ENCODE assay signal across 1 mouse cellular context in the genomic region with DNA sequence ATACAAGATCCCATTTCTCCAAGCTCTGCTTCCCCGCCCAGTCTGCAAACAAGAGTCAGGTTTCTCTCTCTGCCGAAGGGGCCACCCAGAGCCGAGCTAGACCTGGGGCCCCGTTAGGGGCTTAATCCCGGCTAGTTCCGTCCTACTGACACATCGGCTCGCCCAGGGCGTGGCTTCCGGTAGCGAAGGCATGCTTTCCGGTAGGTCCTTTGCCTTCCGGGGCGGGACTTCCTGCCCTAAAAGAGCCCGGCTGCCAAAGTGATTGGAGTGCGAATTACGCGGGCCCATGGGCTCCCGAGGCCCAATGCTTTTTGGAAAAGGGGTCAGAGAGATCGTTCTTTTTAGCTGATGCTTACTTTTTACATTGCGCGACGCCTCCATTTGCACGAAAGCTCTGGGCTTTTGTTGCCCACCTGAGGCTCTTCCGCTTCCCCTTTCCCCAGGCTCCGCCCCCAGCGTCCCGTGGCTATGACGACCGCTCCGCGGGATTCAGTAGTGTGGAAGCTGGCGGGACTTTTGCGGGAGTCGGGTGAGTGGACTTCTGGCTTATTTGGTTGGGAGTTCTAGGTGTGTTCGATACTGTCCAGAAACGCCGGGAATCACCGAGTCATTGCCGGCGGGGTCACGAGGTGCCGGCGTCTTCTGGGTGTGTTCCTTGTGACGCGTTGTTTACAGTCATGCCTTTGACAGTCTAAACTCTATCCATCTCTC.
TF ChIP-seq lines count a peak whose summit lies in the region.

Gene Stk11ip (plus strand): TSS at position 209 of the 711 bp plus-strand sequence.

TF ChIP-seq in CH12.LX, 34 proteins besides CTCF, POLR2A, EP300 and RAD21 (continued from another document):
- TF ChIP-seq KAT2A (IDR thresholded peaks at IDR 0.05; ENCODE audit: insufficient replicate concordance, low read length) (peak; percentile 77; the same call in 1 of the 2 replicates), UBTF (IDR thresholded peaks at IDR 0.05; ENCODE audit: low read depth, low read length) (no peak), E2F4 (IDR thresholded peaks at IDR 0.05; ENCODE audit: insufficient replicate concordance, low read depth, low read length) (0 out of 2 replicates have a peak, but pooled peaks have one; percentile 71), CHD1 (IDR thresholded peaks at IDR 0.05; ENCODE audit: low read depth, low read length) (no peak), SIN3A (IDR thresholded peaks at IDR 0.05; ENCODE audit: low read length) (peak; percentile 100), JUN (IDR thresholded peaks at IDR 0.05; ENCODE audit: insufficient read depth, low read depth, low read length) (no peak), NRF1 (IDR thresholded peaks at IDR 0.05; ENCODE audit: low read depth, low read length) (no peak), ELF1 (IDR thresholded peaks at IDR 0.05; ENCODE audit: low read depth, low read length) (peak; percentile 93), USF1 (IDR thresholded peaks at IDR 0.05; ENCODE audit: low read depth, low read length) (peak; percentile 58), ZC3H11A (IDR thresholded peaks at IDR 0.05; ENCODE audit: low read depth, low read length) (no peak), NELFE (IDR thresholded peaks at IDR 0.05; ENCODE audit: low read depth, low read length) (peak; percentile 90), ZNF384 (IDR thresholded peaks at IDR 0.05; ENCODE audit: low read depth, low read length) (no peak), GABPA (IDR thresholded peaks at IDR 0.05; ENCODE audit: insufficient replicate concordance, low read depth, low read length) (no peak; the same call in 1 of the 2 replicates), MEF2A (IDR thresholded peaks at IDR 0.05; ENCODE audit: borderline replicate concordance, low read depth, low read length) (no peak), RCOR1 (conservative IDR thresholded peaks at IDR 0.05; ENCODE audit: low read depth, low read length) (0 out of 2 replicates have a peak, but pooled peaks have one; percentile 49), CHD2 (IDR thresholded peaks at IDR 0.05; ENCODE audit: low read length) (0 out of 2 replicates have a peak, but pooled peaks have one; percentile 13), MXI1 (IDR thresholded peaks at IDR 0.05; ENCODE audit: low read depth, low read length) (peak; percentile 98), TBP (conservative IDR thresholded peaks at IDR 0.05; ENCODE audit: low read depth, low read length) (peak; percentile 74; the same call in 1 of the 2 replicates), MAZ (IDR thresholded peaks at IDR 0.05; ENCODE audit: low read depth, low read length) (0 out of 2 replicates have a peak, but pooled peaks have one; percentile 44)
